Mouse (Mus musculus) forebrain, postnatal 0 days (tissue): ENCODE data around the gene Lrrc1. TPM values are rescaled to one million over a fixed set of nuclear protein-coding genes. Genes with fewer than 3 reads are reported as not detected.

ENCODE experiments used
- ATAC-seq: fragments of 200-750 bp; cut with Nextera tagmentation; 2 replicates; pipeline ENCODE4 v1.8.0; 2017; ENCODE audit warnings: mild to moderate bottlenecking, moderate library complexity
- DNase-seq: peaks from one replicate; pipeline ENCODE4 v3.0.0-alpha.2; 2015
- H3K27ac ChIP-seq: fragments of 300-500 bp; sonication (generic); 2 replicates; pipeline ENCODE4 v1.5.1; 2014; ENCODE audit warnings: low read depth, mild to moderate bottlenecking, antibody characterized with exemption, low read length, moderate library complexity, mixed read lengths
- H3K27me3 ChIP-seq: fragments of 300-500 bp; sonication (generic); 2 replicates; pipeline ENCODE4 v1.6.1; 2014; ENCODE audit warnings: mild to moderate bottlenecking, low read length, mixed read lengths; ENCODE audit not compliant: insufficient read depth
- H3K36me3 ChIP-seq: fragments of 300-500 bp; sonication (generic); 2 replicates; pipeline ENCODE4 v1.6.1; 2014; ENCODE audit warnings: mild to moderate bottlenecking, moderate library complexity; ENCODE audit not compliant: insufficient read depth
- H3K4me1 ChIP-seq: fragments of 300-500 bp; sonication (generic); 2 replicates; pipeline ENCODE4 v1.6.1; 2014; ENCODE audit warnings: antibody characterized with exemption; ENCODE audit not compliant: insufficient read depth
- H3K4me2 ChIP-seq: fragments of 300-500 bp; sonication (generic); 2 replicates; pipeline ENCODE4 v1.6.1; 2014; ENCODE audit warnings: low read depth, mild to moderate bottlenecking, moderate library complexity
- H3K4me3 ChIP-seq: fragments of 300-500 bp; sonication (generic); 2 replicates; pipeline ENCODE4 v1.5.1; 2014; ENCODE audit warnings: low read depth, low read length, mixed read lengths
- H3K9ac ChIP-seq: fragments of 300-500 bp; sonication (generic); 2 replicates; pipeline ENCODE4 v1.6.1; 2014; ENCODE audit warnings: mild to moderate bottlenecking
- H3K9me3 ChIP-seq: fragments of 300-500 bp; sonication (generic); 2 replicates; pipeline ENCODE4 v1.6.1; 2016; ENCODE audit warnings: low read length
- CTCF ChIP-seq: sonication (generic); IDR thresholded peaks from 2 replicates; pipeline ENCODE4 v1.5.1; 2016; ENCODE audit warnings: antibody characterized with exemption, control low read depth, low read depth
- WGBS: fragments of 180-500 bp; shearing (Covaris S2); extraction: QIAGEN DNeasy Blood & Tissue Kit; methylation state at CpG from one replicate; pipeline ENCODE4 v1.1.7; 2014; 5-methylcytosine and 5-hydroxymethylcytosine counted together
- polyA plus RNA-seq: library from polyadenylated mRNA; unstranded; fragments of >200 nt; fragmentation: Nextera tagmentation; extraction: Ambion mirVana; gene quantifications from 2 replicates; pipeline ENCODE4 v1.2.1, GENCODE M21; 2015
- total RNA-seq: library from RNA; depleted of rRNA; stranded (reverse); fragments of >200 nt; gene quantifications from 2 replicates; pipeline ENCODE4 v1.2.3, GENCODE M21; 2014

Lrrc1 gene
- total and polyA plus RNA-seq, 2 experiments from 2014 or later, result 5.4 to 14.8 TPM

GRCm38 (mm10) chr9:77519198-77519597, 25.5 kb downstream of the Lrrc1 start:
- Histone ChIP-seq H3K4me3 (no peak overlapping the region), H3K9ac (no peak overlapping the region), H3K4me1 (no peaks in the 10 kb centered on the region), H3K4me2 (no peak overlapping the region), H3K9me3 (no peaks in the 10 kb centered on the region), H3K36me3 (no peaks in the 10 kb centered on the region), H3K27ac (no peak overlapping the region), H3K27me3 (no peaks in the 10 kb centered on the region)
- ATAC-seq, result no peak
- no peak for TF ChIP-seq CTCF
- 82% methylated on average over 2 of the region's 2 CpGs for WGBS
- no peak for DNase-seq

DNA sequence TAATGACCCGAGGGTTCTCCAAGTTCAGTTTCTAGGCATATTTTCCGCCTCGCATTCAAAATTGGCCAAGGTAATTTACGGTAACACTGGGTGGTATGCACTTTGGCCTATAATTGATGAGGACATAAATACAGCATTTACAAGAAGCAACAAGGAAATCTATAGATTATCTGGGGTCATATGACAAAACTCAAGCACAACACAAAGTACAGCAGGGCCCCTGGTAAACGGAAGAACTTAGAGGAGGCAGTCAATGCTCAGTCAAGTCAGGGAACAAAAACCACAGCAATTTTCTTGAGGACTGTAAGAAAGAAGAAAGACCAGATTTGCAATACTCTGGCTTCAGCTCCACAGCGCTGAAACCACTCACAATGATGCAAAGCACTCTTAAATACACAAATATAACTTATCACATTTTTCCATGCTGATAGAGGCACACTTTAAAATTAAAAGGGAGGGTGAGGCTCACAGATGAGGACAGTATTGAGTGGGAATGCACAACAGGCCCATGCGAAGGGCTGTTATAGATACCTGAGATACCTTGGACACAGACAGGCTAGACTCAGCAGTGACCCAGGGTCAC, 27.8 kb downstream of the Lrrc1 start:
- ATAC-seq (no peak), DNase-seq (no peak)
- H3K27ac ChIP-seq, result no peak overlapping the region
- H3K27me3 ChIP-seq, result no peaks in the 10 kb centered on the region
- no peak overlapping the region for H3K4me2 ChIP-seq
- H3K4me3 ChIP-seq, result no peak overlapping the region
- no peaks in the 10 kb centered on the region for H3K9me3 ChIP-seq
- no peak overlapping the region for H3K9ac ChIP-seq
- no peaks in the 10 kb centered on the region for H3K4me1 ChIP-seq
- no peak for TF ChIP-seq CTCF
- no peaks in the 10 kb centered on the region for H3K36me3 ChIP-seq
- WGBS, result 91% methylated on average over 7 of the region's 7 CpGs

- H3K27me3 ChIP-seq, result no peaks in the 10 kb centered on the region
- WGBS, result 32% methylated on average over 3 of the region's 3 CpGs
- no peak for DNase-seq
- no peaks in the 10 kb centered on the region for H3K4me1 ChIP-seq
- no peak for ATAC-seq
- TF ChIP-seq CTCF, result no peak
- H3K4me2 ChIP-seq, result no peak overlapping the region
- H3K9me3 ChIP-seq, result no peaks in the 10 kb centered on the region
- no peak overlapping the region for H3K4me3 ChIP-seq
- H3K9ac ChIP-seq, result no peak overlapping the region
- H3K27ac ChIP-seq, result no peak overlapping the region
- H3K36me3 ChIP-seq, result no peaks in the 10 kb centered on the region
These were observed 30.8 kb downstream of the Lrrc1 start for GRCm38 (mm10) chr9:77513892-77514291.

DNA sequence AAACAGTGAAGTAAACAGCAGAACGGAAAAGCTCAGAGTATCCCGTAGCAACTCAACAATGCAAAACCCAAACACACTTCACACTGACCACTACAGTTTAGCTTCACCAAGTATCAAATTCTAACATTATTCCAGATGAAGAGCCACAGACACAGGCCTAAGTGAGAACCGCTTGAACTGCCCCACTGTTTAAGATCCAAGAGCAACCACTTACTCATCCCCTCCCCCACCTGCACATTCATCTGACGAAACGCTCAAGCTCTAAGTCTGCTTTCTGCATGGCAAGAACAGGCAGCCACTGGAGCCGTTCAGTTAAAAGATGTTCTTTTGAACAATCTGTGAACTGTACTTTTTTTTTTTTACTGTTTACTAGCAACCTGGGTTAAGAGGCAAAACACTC, 32.5 kb downstream of the Lrrc1 start:
- no peaks in the 10 kb centered on the region for H3K9me3 ChIP-seq
- no peaks in the 10 kb centered on the region for H3K27me3 ChIP-seq
- ATAC-seq, result peak; percentile 58
- 20% methylated on average over 6 of the region's 6 CpGs for WGBS
- H3K36me3 ChIP-seq, result no peaks in the 10 kb centered on the region
- H3K9ac ChIP-seq, result no peak overlapping the region
- H3K4me3 ChIP-seq, result no peak overlapping the region
- no peak for DNase-seq
- H3K27ac ChIP-seq, result no peak overlapping the region
- no peak for TF ChIP-seq CTCF
- H3K4me2 ChIP-seq, result no peak overlapping the region
- H3K4me1 ChIP-seq, result no peaks in the 10 kb centered on the region

DNA sequence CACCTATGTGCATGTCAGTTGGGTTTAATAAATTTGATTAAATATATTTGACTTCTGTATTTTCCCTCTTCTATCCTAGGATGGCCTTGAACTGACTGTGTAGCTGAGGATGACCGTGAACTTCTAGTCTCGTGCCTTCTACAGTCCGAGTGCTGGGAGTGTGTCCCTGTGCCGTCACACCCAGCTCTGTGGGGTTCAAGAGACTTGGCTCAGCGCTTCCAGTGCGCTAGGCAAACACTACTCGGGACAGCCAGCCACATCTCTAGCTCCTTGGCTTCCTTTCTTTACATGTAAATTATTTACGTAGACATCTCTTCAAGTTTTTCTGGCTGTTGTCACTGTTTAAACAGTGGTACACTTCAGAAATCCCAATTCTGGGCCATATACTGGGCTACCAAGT, 34.1 kb downstream of the Lrrc1 start:
- Histone ChIP-seq H3K9me3 (no peaks in the 10 kb centered on the region), H3K4me2 (no peak overlapping the region), H3K4me1 (no peaks in the 10 kb centered on the region), H3K27ac (no peak overlapping the region), H3K36me3 (no peaks in the 10 kb centered on the region), H3K4me3 (no peak overlapping the region), H3K27me3 (no peaks in the 10 kb centered on the region), H3K9ac (no peak overlapping the region)
- TF ChIP-seq CTCF, result no peak
- WGBS, result 78% methylated on average over 8 of the region's 8 CpGs
- no peak for DNase-seq
- ATAC-seq, result no peak

DNA sequence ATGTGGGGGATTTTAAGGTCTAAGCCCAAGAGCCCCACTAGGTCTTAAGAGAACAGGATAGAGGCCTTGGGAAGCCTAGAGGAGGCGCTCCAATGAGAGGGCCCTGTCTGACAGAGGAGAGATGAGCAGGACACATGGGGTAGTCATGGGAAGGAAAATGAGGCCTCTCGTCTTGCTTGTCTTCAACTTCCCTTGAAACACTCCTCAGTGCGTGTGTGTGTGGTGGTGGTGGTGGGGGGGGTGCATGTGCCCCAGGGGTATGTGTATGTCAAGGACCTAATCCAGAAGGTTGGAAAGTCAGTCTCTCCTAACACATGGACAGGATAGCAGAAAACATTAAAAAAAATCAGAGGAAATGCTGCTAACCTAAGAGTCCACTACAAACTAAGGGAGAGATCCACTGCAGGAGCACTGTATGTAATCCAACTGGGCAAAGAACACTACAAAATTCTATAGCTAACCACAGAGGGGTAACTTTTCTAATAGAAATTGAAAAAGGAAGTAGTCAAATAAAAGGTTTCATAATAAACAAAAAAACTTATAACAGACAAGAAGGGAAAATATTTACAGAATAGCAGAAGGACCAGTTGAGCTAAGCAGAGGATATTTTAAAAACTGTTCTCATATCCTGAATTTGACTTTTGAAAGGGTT, 36.8 kb downstream of the Lrrc1 start:
- no peak overlapping the region for H3K4me2 ChIP-seq
- H3K27ac ChIP-seq, result no peak overlapping the region
- H3K27me3 ChIP-seq, result no peaks in the 10 kb centered on the region
- DNase-seq, result no peak
- WGBS, result 92% methylated on average over 3 of the region's 3 CpGs
- no peak for ATAC-seq
- H3K4me3 ChIP-seq, result no peak overlapping the region
- no peak for TF ChIP-seq CTCF
- H3K36me3 ChIP-seq, result no peaks in the 10 kb centered on the region
- peaks cover under 1% of the 10 kb centered on the region; the same call in 1 of the 2 replicates for H3K4me1 ChIP-seq
- H3K9ac ChIP-seq, result no peak overlapping the region
- no peaks in the 10 kb centered on the region for H3K9me3 ChIP-seq

- Histone ChIP-seq H3K4me2 (0 out of 2 replicates have a peak overlapping the region, but pooled peaks have one; percentile 3), H3K27ac (no peak overlapping the region), H3K9ac (no peak overlapping the region), H3K4me3 (no peak overlapping the region), H3K36me3 (no peaks in the 10 kb centered on the region), H3K4me1 (peaks cover 5% of the 10 kb centered on the region; the same call in 1 of the 2 replicates), H3K9me3 (no peaks in the 10 kb centered on the region), H3K27me3 (no peaks in the 10 kb centered on the region)
- WGBS, result 11% methylated on average over 14 of the region's 14 CpGs
- DNase-seq (peak; percentile 58), ATAC-seq (peak; percentile 64; the same call in 1 of the 2 replicates)
- no peak for TF ChIP-seq CTCF
These were observed 41.9 kb downstream of the Lrrc1 start for GRCm38 (mm10) chr9:77502548-77503438.
